Mouse (Mus musculus) lung, postnatal 0 days (tissue): Measurements from ENCODE around the gene Sash3.

Source experiments
- CTCF ChIP-seq: IDR thresholded peaks from 2 replicates; pipeline ENCODE4 v1.5.1; 2016; ENCODE audit warnings: antibody characterized with exemption, mild to moderate bottlenecking
- EP300 ChIP-seq: IDR thresholded peaks from 2 replicates; pipeline ENCODE4 v1.6.1; 2016; ENCODE audit warnings: antibody characterized with exemption, mild to moderate bottlenecking, control low read depth

GRCm38 (mm10) chrX:48193235-48194152, 47.3 kb downstream of the Sash3 start:
- TF ChIP-seq CTCF = no peak
- no peak for TF ChIP-seq EP300
